Mouse (Mus musculus) lung, postnatal 0 days (tissue): ENCODE results near the gene Mettl7a3.

ENCODE experiments used
- CTCF ChIP-seq: IDR thresholded peaks from 2 replicates; pipeline ENCODE4 v1.5.1; 2016; ENCODE audit warnings: antibody characterized with exemption, mild to moderate bottlenecking
- EP300 ChIP-seq: IDR thresholded peaks from 2 replicates; pipeline ENCODE4 v1.6.1; 2016; ENCODE audit warnings: antibody characterized with exemption, mild to moderate bottlenecking, control low read depth

GRCm38 (mm10) chr15:100319884-100320283 is 14.8 kb upstream of the Mettl7a3 start:
- TF ChIP-seq CTCF (no peak), EP300 (no peak)
